Mouse (Mus musculus) kidney, postnatal 4 days (tissue): Measurements from ENCODE around the gene Eaf1.
"Not testable (repeated sequence)": the region's sequence is repeated elsewhere in the genome, so short reads cannot be mapped to it uniquely, and the experiment has no call there.

Experiments
- DNase-seq, 2 experiments: peaks; one replicate each; pipeline ENCODE4 v3.0.0; 2021; ENCODE audit warnings: mixed read lengths in 2 of 2

Eaf1 gene

GRCm38 (mm10) chr14:31494349-31494974, at the start of gene Eaf1:
Gene Eaf1, plus strand, starts transcription at chr14:31494399.
- peak; percentile 47 to 67 for DNase-seq

- no peak for DNase-seq
These were observed 45.2 kb upstream of the Eaf1 start for GRCm38 (mm10) chr14:31448994-31449393.

GRCm38 (mm10) chr14:31453946-31454345, 40.3 kb upstream of the Eaf1 start:
- DNase-seq = not testable (repeated sequence)

DNA sequence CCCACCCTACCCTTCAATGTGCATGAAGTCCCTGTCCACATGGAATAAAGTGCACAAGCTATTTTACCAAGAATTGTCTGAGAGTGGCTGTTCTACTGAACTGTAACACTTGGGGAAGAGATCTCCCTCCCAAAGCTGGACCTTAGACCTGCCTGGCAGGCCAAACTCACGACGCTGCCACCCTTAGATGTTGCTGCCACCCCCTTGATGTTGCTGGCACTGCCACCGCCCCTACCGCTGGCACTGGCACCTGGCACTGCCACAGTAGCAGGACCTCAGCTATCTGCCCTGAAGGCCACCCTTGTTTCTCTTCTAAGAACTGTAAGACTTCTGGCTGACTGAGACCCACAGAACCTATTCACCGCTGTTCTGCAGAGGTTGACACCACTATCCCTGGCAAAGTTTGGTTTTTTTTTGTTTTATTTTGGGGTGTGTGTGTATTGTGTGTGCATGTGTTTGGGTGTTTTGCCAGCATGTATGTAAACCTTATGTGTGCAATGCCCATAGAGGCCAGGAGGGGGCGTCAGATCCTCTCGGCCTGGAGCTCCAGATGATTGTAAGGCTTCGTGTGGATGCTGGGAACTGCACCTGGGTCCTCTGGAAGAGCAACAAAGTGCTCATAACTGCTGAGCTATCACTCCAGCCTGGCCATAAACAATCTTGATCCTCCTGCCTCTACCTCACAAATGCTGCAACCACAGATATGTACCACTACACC, 39.2 kb upstream of the Eaf1 start:
- no peak for DNase-seq

GRCm38 (mm10) chr14:31456064-31456721, 38.0 kb upstream of the Eaf1 start:
- no peak for DNase-seq

- DNase-seq = no peak
These were observed 36.2 kb upstream of the Eaf1 start for GRCm38 (mm10) chr14:31458006-31458405.

DNA sequence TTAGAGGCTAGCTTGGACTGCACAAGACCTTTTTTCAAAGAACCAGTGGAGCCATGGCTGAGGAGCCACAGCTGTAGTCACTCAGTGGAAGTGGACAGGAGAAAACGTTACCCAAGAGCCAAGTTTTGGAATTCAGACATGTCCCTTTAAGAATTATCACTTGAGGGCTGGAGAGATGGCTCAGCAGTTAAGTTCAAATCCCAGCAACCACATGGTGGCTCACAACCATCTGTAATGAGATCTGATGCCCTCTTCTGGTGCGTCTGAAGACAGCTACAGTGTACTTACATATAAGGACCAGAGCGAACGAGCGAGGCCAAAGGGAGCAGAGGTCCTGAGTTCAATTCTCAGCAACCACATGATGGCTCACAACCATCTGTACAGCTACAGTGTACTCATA, 32.0 kb upstream of the Eaf1 start:
- peak in 1 of 2 experiments; percentile 41 for DNase-seq

DNA sequence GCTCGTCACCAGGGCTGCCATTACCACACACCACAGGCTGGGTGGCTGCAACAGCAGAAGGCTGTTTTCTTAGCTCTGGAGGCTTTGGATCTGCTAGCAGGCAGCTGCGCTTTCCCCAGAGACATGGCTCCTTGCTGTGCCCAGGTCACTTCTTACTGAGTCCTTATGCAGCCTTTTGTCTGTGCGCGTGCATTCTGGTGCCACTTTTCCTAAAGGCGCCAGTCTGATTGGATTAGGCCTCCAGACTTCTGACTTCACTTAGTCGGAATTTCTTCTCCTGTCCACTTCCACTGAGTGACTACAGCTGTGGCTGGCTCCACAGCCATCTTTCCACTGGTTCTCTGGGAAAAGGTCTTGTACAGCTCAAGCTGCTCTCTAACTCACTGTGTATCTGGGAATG, 31.3 kb upstream of the Eaf1 start:
- peak; percentile 48 to 62 for DNase-seq

GRCm38 (mm10) chr14:31464176-31464575, 30.0 kb upstream of the Eaf1 start:
- DNase-seq = peak; percentile 50 to 69

DNA sequence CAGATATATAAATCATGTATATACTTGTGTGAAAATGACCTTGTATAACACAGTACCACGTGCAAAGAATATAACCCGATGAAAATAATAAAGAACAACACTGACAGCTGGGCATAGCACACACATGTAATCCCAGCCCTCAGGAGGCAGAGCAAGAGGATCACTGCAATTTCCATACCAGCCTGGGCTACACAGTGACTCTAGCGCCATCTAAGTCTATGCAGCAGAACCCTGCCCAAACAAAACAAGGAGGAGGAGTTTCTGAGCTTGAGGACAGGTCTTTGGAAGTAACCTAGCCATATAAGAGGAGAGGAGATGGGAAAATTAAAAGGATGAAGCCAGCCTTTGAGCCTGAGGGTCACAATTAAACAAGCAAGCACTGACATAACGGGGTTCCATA, 24.5 kb upstream of the Eaf1 start:
- DNase-seq = no peak

DNA sequence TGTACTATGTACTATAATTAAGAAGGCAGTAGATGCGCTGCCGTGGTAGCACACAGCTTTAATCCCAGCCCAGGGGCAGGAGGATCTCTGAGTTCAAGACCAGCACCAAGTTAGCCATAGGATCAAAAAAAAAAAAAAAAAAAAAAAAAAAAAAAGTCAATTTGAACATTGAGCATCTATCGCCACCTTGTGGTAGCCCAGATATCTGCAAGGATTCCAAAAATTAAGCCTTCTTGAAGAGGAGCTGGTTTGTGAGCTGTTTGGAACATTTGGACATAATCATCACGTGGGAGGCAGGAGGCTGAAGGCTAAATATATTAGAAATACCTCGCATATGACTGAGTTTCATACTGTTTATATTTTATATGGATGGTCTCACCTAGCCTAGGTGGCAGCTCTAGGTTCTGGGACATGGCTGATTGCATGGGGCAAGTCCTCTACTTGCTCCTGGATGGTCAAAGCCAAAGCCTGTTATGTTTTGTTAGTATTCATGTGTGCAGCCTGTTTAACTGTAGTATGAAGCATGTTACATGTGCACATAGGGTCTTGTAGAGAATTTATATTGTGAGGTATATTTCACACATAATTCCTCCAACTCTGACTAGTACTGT, 21.6 kb upstream of the Eaf1 start:
- DNase-seq = peak; percentile 70 to 78

DNA sequence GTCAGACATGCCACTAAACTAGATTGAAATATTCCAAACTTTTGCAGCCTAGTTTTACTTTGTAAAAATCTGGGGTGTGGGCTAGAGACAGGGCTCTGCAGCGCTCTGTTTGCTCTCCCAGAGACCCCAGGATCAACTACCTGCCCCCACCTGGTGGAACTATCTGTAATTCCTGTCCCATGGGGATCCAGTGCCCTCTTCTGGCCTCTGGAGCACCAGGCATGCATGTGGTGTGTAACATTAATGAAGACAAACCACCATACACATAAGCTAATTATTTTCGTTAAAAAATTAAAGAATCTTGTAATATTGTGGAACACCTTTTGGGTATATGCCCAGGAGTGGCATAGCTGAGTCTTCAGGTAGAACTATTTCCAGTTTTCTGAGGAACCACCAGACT, 20.9 kb upstream of the Eaf1 start:
- DNase-seq = no peak

- no peak for DNase-seq
These were observed 11.8 kb upstream of the Eaf1 start for GRCm38 (mm10) chr14:31482417-31482816.

DNA sequence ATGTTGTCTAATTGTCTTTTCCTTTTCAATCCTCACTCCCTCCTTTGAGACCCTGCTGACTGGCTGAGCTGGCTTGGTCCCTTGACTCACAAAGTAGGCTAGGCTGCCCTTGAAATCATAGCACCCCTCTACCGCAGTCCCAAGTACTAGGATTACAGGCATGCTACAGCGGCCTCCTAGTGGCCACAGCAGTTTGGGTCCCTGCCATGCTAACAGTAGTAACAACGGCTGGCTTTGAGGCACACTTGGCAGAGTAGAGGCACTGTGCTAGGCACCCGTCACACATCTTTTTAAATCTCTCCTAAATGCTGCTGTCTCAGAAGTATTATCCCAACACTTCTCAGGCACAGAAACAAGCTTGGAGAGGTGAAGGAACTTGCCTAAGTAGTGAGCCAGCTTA, 7.7 kb upstream of the Eaf1 start:
- no peak for DNase-seq

DNA sequence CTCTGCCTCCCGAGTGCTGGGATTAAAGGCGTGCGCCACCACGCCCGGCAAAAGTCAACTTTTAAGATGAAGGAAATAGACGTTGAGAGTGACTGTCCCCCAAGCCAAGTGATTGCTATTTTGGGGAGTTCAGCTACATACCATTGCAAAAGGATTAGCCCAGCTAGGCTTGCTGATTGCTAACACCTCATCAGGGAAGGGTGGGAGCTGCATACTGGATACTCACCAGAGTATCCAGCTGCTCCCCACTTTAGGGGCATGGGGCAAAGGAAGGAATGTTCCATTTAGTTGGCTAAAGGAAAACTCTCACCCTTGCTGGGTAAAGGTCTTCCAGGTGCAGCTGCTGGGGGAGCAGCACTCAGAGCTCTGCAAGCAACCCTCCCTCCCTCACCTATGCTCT, 6.1 kb upstream of the Eaf1 start:
- no peak for DNase-seq

GRCm38 (mm10) chr14:31493901-31494300, 298 bp upstream of the Eaf1 start:
- no peak for DNase-seq

DNA sequence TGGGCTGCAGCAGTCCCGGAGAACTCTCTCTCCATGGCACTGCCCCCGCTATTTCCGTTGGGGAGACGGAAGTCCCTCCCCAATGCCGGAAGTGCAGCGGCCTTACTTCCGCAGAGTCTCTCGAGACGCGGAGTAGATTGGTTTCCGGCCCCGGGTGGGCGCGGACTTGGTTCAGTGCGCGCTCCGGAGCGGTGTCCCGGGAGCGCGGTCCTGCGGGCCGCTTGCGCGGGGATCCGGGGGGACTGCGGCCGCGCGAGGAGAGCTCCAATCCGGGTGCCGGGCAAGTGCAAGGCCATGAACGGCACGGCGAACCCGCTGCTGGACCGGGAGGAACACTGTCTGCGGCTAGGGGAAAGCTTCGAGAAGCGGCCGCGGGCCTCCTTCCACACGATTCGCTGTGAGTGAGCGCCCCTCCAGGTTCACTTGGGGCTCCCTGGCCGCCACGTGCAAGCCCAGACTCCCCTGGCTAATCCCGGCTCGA, 816 bp downstream of the Eaf1 start, which contains the start of gene Mettl6:
Mettl6 (minus strand) TSS at position 66 of the 481 bp plus-strand sequence.
- peak; percentile 92 to 95 for DNase-seq

- DNase-seq = no peak
These were observed 1.3 kb downstream of the Eaf1 start for GRCm38 (mm10) chr14:31495538-31495937.

DNA sequence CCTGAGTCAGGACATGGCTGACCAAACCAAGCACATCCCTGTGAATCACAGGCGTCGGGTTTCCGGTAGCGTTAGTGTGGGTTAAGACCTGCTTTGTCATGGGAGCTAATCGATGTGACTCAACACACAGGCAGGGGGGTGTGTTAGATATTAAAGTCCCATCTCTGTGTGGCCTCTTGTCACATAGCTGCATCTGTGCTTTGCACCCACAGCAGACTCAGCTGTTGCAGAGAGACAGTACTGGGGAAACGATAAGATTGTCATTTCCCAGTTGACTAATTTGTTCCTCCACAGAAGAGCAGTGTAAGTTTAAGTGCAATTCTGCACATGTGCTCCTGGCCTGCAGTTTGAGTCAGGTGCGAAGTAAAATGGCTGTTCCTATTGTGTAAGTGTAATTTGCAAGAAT, 2.0 kb downstream of the Eaf1 start:
- DNase-seq = no peak

DNA sequence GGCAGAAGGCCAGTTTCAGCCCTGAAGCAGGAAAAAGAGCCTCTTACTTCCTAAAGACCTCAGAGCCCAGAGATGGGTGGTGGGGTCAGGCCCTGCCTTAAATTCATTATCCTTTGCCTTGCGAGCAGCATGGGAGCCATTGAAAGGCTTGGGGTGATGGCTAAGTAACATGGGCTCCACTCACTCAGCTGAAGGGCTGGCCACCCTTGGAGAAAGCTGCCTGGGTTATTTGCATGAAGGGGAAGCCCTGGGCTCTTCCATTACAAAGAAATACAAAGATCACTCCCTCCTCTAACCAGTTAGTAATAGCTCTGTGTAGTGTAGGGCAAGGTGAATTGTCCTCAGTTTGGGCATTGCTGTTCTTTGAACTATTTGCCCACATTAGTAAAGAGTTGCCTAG, 5.3 kb downstream of the Eaf1 start:
- DNase-seq = no peak

GRCm38 (mm10) chr14:31503406-31503805, 9.2 kb downstream of the Eaf1 start:
- DNase-seq = no peak

DNA sequence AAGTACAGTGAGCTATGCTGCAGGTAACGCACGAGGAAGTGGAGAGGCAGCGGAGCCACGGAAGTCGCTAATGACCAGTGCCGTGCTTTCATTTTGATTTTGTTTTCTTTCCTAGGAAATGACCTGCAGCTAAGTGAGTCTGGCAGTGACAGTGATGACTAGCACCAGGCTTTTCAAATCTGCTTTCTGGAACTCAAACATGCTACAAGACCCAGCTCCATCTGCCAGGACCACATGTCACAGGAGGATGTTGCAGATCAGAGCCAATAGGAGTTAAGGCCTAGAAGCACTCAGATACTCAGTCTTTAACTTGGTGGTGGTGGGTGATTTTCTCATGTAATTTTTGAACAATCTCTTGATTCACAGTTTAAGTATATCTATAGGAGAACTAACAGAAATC, 12.3 kb downstream of the Eaf1 start:
- DNase-seq = no peak

- DNase-seq = no peak
These were observed 15.7 kb downstream of the Eaf1 start for GRCm38 (mm10) chr14:31509911-31510310.
